Mouse (Mus musculus) heart, embryonic 16.5 days (tissue): ENCODE measurements around the gene B4galt4. TPM values are rescaled to one million over a fixed set of nuclear protein-coding genes. Genes with fewer than 3 reads are reported as not detected.

Source experiments
- ATAC-seq: fragments of 200-750 bp; cut with Nextera tagmentation; replicated peaks from 2 replicates; pipeline ENCODE4 v1.8.0; 2017; ENCODE audit warnings: moderate number of reproducible peaks; ENCODE audit not compliant: insufficient read depth, low FRiP score; ENCODE audit errors: extremely low read depth
- H3K27ac ChIP-seq: fragments of 300-500 bp; sonication (generic); 2 replicates; pipeline ENCODE4 v1.5.1; 2014; ENCODE audit warnings: mild to moderate bottlenecking, low read length, control low read depth, moderate library complexity
- H3K27me3 ChIP-seq: fragments of 300-500 bp; sonication (generic); 2 replicates; pipeline ENCODE4 v1.6.1; 2014; ENCODE audit warnings: low read length, mixed read lengths; ENCODE audit not compliant: control insufficient read depth, insufficient read depth
- H3K36me3 ChIP-seq: fragments of 300-500 bp; sonication (generic); 2 replicates; pipeline ENCODE4 v1.6.1; 2014; ENCODE audit not compliant: control insufficient read depth, insufficient read depth
- H3K4me1 ChIP-seq: fragments of 300-500 bp; sonication (generic); 2 replicates; pipeline ENCODE4 v1.6.1; 2014; ENCODE audit warnings: low read length, mixed read lengths; ENCODE audit not compliant: control insufficient read depth, insufficient read depth
- H3K4me2 ChIP-seq: fragments of 300-500 bp; sonication (generic); 2 replicates; pipeline ENCODE4 v1.6.1; 2014; ENCODE audit warnings: low read depth, mild to moderate bottlenecking, control low read depth, low read length
- H3K4me3 ChIP-seq: fragments of 300-500 bp; sonication (generic); 2 replicates; pipeline ENCODE4 v1.5.1; 2014; ENCODE audit warnings: mild to moderate bottlenecking, control low read depth, low read length
- H3K9ac ChIP-seq: fragments of 300-500 bp; sonication (generic); 2 replicates; pipeline ENCODE4 v1.6.1; 2014; ENCODE audit warnings: low read length, control low read depth
- H3K9me3 ChIP-seq: fragments of 300-500 bp; sonication (generic); replicated peaks from 2 replicates; pipeline ENCODE4 v1.6.1; 2016; ENCODE audit warnings: low read length; ENCODE audit not compliant: control insufficient read depth
- WGBS: fragments of 180-500 bp; shearing (Covaris S2); extraction: QIAGEN DNeasy Blood & Tissue Kit; methylation state at CpG from one replicate; pipeline ENCODE4 v1.1.7; 2014; 5-methylcytosine and 5-hydroxymethylcytosine counted together
- polyA plus RNA-seq: library from polyadenylated mRNA; unstranded; fragments of >200 nt; fragmentation: Nextera tagmentation; extraction: Ambion mirVana; gene quantifications from 2 replicates; pipeline ENCODE4 v1.2.1, GENCODE M21; 2015

The B4galt4 gene
- polyA plus RNA-seq, 1 experiment from 2014 or later = 22.8 TPM

- Histone ChIP-seq H3K9me3 (no peaks in the 10 kb centered on the region), H3K27me3 (no peaks in the 10 kb centered on the region), H3K4me2 (no peak overlapping the region), H3K27ac (no peak overlapping the region), H3K4me3 (no peak overlapping the region), H3K36me3 (no peaks in the 10 kb centered on the region), H3K4me1 (no peaks in the 10 kb centered on the region), H3K9ac (no peak overlapping the region)
- WGBS = 95% methylated on average over 8 of the region's 9 CpGs
- no peak for ATAC-seq
Observed at GRCm38 (mm10) chr16:38721377-38721776, 20.7 kb upstream of the B4galt4 start.

- Histone ChIP-seq H3K36me3 (no peaks in the 10 kb centered on the region), H3K4me3 (peak overlapping the region; percentile 8; the same call in 1 of the 2 replicates), H3K9me3 (no peaks in the 10 kb centered on the region), H3K4me1 (peaks cover under 1% of the 10 kb centered on the region; the same call in 1 of the 2 replicates), H3K27me3 (no peaks in the 10 kb centered on the region), H3K4me2 (peak overlapping the region; percentile 28; the same call in 1 of the 2 replicates), H3K9ac (peak overlapping the region; percentile 43; the same call in 1 of the 2 replicates), H3K27ac (peak overlapping the region; percentile 72)
- no peak for ATAC-seq
- WGBS = 70% methylated on average over 8 of the region's 8 CpGs
Observed at GRCm38 (mm10) chr16:38724256-38724655, 17.8 kb upstream of the B4galt4 start.

DNA sequence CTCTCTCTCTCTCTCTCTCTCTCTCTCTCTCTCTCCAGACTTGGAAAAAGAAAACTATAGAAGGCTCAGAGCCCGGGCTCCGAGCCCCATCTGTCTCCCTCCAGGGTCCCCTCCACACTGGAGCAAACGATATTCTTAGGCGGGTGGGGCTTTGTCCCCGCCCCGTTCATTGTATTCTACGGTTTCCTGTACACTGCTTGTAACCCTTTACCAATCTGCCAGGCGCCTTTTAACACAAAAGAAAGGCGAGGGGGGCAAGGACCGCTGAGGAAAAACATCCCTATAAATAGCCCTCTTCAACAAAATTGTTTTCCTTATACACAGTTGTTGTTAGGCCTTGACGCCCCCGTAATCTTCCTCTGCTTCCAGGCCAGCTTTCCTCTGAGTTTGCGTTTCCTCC lies 17.1 kb upstream of the B4galt4 start:
- H3K36me3 ChIP-seq = no peaks in the 10 kb centered on the region
- no peak overlapping the region for H3K9ac ChIP-seq
- no peaks in the 10 kb centered on the region for H3K27me3 ChIP-seq
- H3K4me1 ChIP-seq = peaks cover 2% of the 10 kb centered on the region; the same call in 1 of the 2 replicates
- H3K9me3 ChIP-seq = no peaks in the 10 kb centered on the region
- no peak overlapping the region for H3K4me3 ChIP-seq
- WGBS = 48% methylated on average over 13 of the region's 13 CpGs
- ATAC-seq = peak; percentile 73
- peak overlapping the region; percentile 28; the same call in 1 of the 2 replicates for H3K4me2 ChIP-seq
- H3K27ac ChIP-seq = peak overlapping the region; percentile 72

DNA sequence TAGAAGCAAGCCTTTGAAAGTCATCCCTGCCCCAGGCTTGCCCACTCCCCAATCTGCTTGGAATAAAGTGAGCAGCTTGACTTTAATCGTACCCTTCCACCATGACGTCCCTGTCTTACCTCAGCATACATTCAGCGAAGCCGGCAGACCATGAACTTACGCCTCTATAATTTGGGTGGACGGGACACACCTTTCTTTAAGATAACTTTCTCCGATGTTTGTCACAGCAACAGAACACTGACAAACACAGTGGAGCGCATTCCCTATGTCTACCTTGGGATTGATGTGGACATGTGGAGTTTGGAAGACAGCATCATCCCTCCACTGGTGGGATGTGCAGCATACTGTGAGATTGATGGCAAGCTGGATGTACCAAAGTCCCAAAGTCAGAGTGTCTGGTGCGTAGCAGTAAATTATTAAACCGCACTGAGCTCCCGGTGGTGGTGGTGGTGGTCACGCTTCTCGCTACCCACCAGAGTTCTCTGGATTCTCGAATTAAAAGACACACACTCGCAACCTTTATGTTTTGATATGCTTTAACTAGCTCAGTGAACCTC lies 13.4 kb upstream of the B4galt4 start:
- WGBS = 87% methylated on average over 15 of the region's 15 CpGs
- no peak for ATAC-seq
- H3K4me2 ChIP-seq = no peak overlapping the region
- no peaks in the 10 kb centered on the region for H3K27me3 ChIP-seq
- no peaks in the 10 kb centered on the region for H3K36me3 ChIP-seq
- no peak overlapping the region for H3K9ac ChIP-seq
- no peaks in the 10 kb centered on the region for H3K9me3 ChIP-seq
- no peak overlapping the region for H3K4me3 ChIP-seq
- H3K27ac ChIP-seq = no peak overlapping the region
- peaks cover 2% of the 10 kb centered on the region; the same call in 1 of the 2 replicates for H3K4me1 ChIP-seq

DNA sequence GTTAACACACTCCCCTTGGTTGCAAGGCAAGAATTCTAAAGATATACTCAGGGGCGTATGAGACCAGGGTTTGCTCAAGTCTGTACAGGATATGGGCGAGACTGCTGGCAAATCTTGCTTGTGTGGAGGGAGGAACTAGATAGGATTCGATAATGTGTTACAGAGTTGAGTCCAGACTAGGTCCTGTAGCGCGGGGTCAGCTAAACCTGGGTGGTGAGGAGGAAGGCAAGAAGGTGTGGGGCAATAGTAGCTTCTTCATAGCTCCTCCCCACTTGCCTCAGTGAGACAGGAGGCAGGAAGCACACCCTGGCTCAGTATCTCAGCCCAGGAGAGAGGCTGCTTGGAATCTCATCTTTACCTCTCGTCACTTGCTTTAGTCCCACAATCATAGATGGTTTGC lies 12.9 kb upstream of the B4galt4 start:
- 0 out of 2 replicates have a peak overlapping the region, but pooled peaks have one; percentile 32 for H3K27ac ChIP-seq
- no peak for ATAC-seq
- WGBS = 65% methylated on average over 6 of the region's 6 CpGs

DNA sequence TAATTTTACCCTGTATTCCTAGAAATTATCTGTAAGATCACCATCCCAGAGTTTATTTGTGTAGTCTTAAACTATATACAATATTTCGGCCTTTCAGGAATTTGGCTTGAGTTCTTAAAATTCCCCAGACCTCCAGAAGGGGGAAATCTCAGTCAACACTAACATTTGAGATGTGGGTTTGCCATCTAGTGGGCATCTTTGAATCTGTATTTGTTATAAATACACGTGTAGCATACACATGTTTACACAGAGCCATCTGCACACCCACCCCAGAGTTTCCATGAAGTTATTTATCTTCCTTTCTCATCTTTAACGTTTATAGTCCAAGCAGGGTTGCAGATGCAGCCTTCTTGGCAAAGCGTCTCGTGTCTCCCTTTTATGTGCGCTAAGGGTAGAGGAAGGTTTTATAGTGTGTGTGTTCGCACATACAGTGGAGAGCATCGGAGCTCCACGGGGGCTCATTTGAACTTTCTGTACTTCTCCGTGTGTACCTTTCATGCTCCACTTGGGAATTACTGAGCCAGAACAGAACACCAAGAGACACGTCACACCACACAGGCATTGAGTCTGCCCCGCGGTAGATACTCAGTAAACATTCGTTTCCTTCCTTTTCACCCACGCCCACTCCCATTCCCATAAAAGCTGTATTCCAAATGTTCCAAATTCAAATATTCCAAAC lies 12.3 kb upstream of the B4galt4 start:
- peak overlapping the region; percentile 68 for H3K27ac ChIP-seq
- H3K9ac ChIP-seq = 0 out of 2 replicates have a peak overlapping the region, but pooled peaks have one; percentile 8
- ATAC-seq = peak; percentile 76
- no peaks in the 10 kb centered on the region for H3K36me3 ChIP-seq
- H3K4me2 ChIP-seq = peak overlapping the region; percentile 53
- WGBS = 41% methylated on average over 15 of the region's 15 CpGs
- peaks cover 2% of the 10 kb centered on the region; the same call in 1 of the 2 replicates for H3K4me1 ChIP-seq
- peak overlapping the region; percentile 13 for H3K4me3 ChIP-seq
- H3K9me3 ChIP-seq = no peaks in the 10 kb centered on the region
- no peaks in the 10 kb centered on the region for H3K27me3 ChIP-seq

More for the DNA sequence above, 12.9 kb upstream of the B4galt4 start:
- no peak overlapping the region for H3K4me2 ChIP-seq
- no peaks in the 10 kb centered on the region for H3K9me3 ChIP-seq
- no peaks in the 10 kb centered on the region for H3K36me3 ChIP-seq
- H3K9ac ChIP-seq = no peak overlapping the region
- peaks cover 2% of the 10 kb centered on the region; the same call in 1 of the 2 replicates for H3K4me1 ChIP-seq
- H3K27me3 ChIP-seq = no peaks in the 10 kb centered on the region
- H3K4me3 ChIP-seq = no peak overlapping the region

- 36% methylated on average over 8 of the region's 8 CpGs for WGBS
- Histone ChIP-seq H3K27ac (peak overlapping the region; percentile 15; the same call in 1 of the 2 replicates), H3K4me1 (peaks cover 2% of the 10 kb centered on the region; the same call in 1 of the 2 replicates), H3K36me3 (no peaks in the 10 kb centered on the region), H3K4me2 (peak overlapping the region; percentile 19; the same call in 1 of the 2 replicates), H3K9me3 (no peaks in the 10 kb centered on the region), H3K27me3 (no peaks in the 10 kb centered on the region), H3K9ac (no peak overlapping the region), H3K4me3 (no peak overlapping the region)
- no peak; the same call in 1 of the 2 replicates for ATAC-seq
Observed at GRCm38 (mm10) chr16:38730921-38731320, 11.1 kb upstream of the B4galt4 start.

GRCm38 (mm10) chr16:38741204-38741903 lies 710 bp upstream of the B4galt4 start:
- peak overlapping the region; percentile 75 for H3K9ac ChIP-seq
- peak overlapping the region; percentile 69 for H3K4me3 ChIP-seq
- peak overlapping the region; percentile 83 for H3K4me2 ChIP-seq
- no peak for ATAC-seq
- no peaks in the 10 kb centered on the region for H3K36me3 ChIP-seq
- no peaks in the 10 kb centered on the region for H3K27me3 ChIP-seq
- WGBS = 77% methylated on average over 13 of the region's 13 CpGs
- peaks cover 7% of the 10 kb centered on the region for H3K4me1 ChIP-seq
- no peak overlapping the region for H3K27ac ChIP-seq
- H3K9me3 ChIP-seq = no peaks in the 10 kb centered on the region
